Mouse (Mus musculus) hindbrain, embryonic 11.5 days (tissue): ENCODE measurements around the gene Cdk1. TPM values are rescaled to one million over a fixed set of nuclear protein-coding genes. Genes with fewer than 3 reads are reported as not detected.

ENCODE experiments used
- ATAC-seq: fragments of 200-750 bp; cut with Nextera tagmentation; 2 replicates; pipeline ENCODE4 v1.8.0; 2017; ENCODE audit warnings: mild to moderate bottlenecking, moderate TSS enrichment, moderate library complexity; ENCODE audit not compliant: low FRiP score
- DNase-seq: peaks from one replicate; pipeline ENCODE4 v3.0.0-alpha.2; 2015; ENCODE audit warnings: low spot score
- H3K27ac ChIP-seq: fragments of 300-500 bp; sonication (generic); 2 replicates; pipeline ENCODE4 v1.5.1; 2014; ENCODE audit warnings: mild to moderate bottlenecking, low read depth, low read length
- H3K27me3 ChIP-seq: fragments of 300-500 bp; sonication (generic); 2 replicates; pipeline ENCODE4 v1.6.1; 2014; ENCODE audit warnings: mild to moderate bottlenecking, low read length, moderate library complexity, mixed read lengths; ENCODE audit not compliant: control insufficient read depth, insufficient read depth
- H3K36me3 ChIP-seq: fragments of 300-500 bp; sonication (generic); 2 replicates; pipeline ENCODE4 v1.6.1; 2014; ENCODE audit warnings: mild to moderate bottlenecking, low read length, moderate library complexity, mixed read lengths; ENCODE audit not compliant: control insufficient read depth, insufficient read depth
- H3K4me1 ChIP-seq: fragments of 300-500 bp; sonication (generic); replicated peaks from 2 replicates; pipeline ENCODE4 v1.6.1; 2014; ENCODE audit warnings: low read length, mixed read lengths; ENCODE audit not compliant: control insufficient read depth, insufficient read depth
- H3K4me2 ChIP-seq: fragments of 300-500 bp; sonication (generic); replicated peaks from 2 replicates; pipeline ENCODE4 v1.6.1; 2014; ENCODE audit warnings: mild to moderate bottlenecking, low read depth, low read length
- H3K4me3 ChIP-seq: fragments of 300-500 bp; sonication (generic); 2 replicates; pipeline ENCODE4 v1.5.1; 2014; ENCODE audit warnings: low read depth, low read length
- H3K9ac ChIP-seq: fragments of 300-500 bp; sonication (generic); 2 replicates; pipeline ENCODE4 v1.6.1; 2014; ENCODE audit warnings: low read depth, low read length
- H3K9me3 ChIP-seq: fragments of 300-500 bp; sonication (generic); 2 replicates; pipeline ENCODE4 v1.6.1; 2016; ENCODE audit warnings: low read length; ENCODE audit not compliant: control insufficient read depth
- WGBS: fragments of 180-500 bp; shearing (Covaris S2); extraction: QIAGEN DNeasy Blood & Tissue Kit; methylation state at CpG from one replicate; pipeline ENCODE4 v1.1.7; 2014; 5-methylcytosine and 5-hydroxymethylcytosine counted together
- polyA plus RNA-seq: library from polyadenylated mRNA; unstranded; fragments of >200 nt; fragmentation: Nextera tagmentation; extraction: Ambion mirVana; gene quantifications from 2 replicates; pipeline ENCODE4 v1.2.1, GENCODE M21; 2014

The Cdk1 gene
- polyA plus RNA-seq, 1 experiment from 2014 or later: 348 TPM

DNA sequence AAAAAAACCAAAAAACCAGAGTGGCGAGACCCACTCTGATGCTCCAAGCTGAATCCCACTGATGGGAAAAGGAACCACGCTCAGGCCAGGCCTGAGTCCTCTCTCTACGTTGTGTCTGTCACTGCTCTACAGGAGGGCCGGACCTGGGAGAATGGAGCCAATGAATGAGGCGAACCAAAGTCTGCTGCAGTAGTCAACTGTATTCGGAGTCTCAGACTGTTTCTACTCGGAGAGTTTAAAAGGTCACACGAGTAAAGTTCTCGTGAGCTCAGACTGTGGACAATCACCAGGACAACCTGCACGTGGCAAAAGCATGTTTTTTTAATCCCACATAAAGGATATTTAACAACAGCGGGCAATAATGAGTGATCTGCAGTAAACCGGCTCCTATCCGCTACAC is 28.8 kb downstream of the Cdk1 start:
- no peak overlapping the region for H3K9ac ChIP-seq
- no peak overlapping the region for H3K4me3 ChIP-seq
- H3K9me3 ChIP-seq: no peaks in the 10 kb centered on the region
- no peak for ATAC-seq
- H3K27ac ChIP-seq: no peak overlapping the region
- 83% methylated on average over 13 of the region's 13 CpGs for WGBS
- DNase-seq: no peak
- no peaks in the 10 kb centered on the region for H3K4me1 ChIP-seq
- no peaks in the 10 kb centered on the region for H3K27me3 ChIP-seq
- H3K36me3 ChIP-seq: no peaks in the 10 kb centered on the region
- no peak overlapping the region for H3K4me2 ChIP-seq

DNA sequence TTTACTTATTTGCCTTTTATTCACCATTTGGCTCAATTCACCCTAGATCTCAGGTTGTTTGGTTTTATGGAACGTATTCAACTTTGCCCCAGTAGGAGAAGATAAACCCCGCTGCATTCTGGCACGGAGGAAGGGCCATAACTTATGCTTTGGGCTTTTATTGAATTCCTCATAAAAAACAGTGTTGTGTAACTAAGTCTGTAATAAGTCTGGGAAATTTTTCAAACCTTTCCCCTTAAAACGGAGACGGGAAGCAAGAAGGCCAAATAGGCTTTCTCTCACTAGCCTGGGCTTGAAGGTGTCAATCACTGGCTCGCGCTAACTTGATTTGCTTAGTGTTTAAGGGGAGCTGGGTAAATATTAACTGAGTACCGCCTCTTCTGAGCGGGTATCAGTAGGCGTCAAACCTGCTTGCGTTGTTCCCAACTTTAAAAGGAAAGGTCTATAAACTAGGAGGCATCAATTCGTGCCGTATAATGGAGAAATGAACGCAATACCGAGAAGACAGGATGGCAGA is 31.2 kb downstream of the Cdk1 start:
- no peak; the same call in 1 of the 2 replicates for ATAC-seq
- Histone ChIP-seq H3K9ac (no peak overlapping the region), H3K9me3 (no peaks in the 10 kb centered on the region), H3K27ac (no peak overlapping the region), H3K4me2 (no peak overlapping the region), H3K36me3 (no peaks in the 10 kb centered on the region), H3K4me3 (no peak overlapping the region), H3K27me3 (no peaks in the 10 kb centered on the region), H3K4me1 (no peaks in the 10 kb centered on the region)
- WGBS: 45% methylated on average over 15 of the region's 15 CpGs
- no peak for DNase-seq

DNA sequence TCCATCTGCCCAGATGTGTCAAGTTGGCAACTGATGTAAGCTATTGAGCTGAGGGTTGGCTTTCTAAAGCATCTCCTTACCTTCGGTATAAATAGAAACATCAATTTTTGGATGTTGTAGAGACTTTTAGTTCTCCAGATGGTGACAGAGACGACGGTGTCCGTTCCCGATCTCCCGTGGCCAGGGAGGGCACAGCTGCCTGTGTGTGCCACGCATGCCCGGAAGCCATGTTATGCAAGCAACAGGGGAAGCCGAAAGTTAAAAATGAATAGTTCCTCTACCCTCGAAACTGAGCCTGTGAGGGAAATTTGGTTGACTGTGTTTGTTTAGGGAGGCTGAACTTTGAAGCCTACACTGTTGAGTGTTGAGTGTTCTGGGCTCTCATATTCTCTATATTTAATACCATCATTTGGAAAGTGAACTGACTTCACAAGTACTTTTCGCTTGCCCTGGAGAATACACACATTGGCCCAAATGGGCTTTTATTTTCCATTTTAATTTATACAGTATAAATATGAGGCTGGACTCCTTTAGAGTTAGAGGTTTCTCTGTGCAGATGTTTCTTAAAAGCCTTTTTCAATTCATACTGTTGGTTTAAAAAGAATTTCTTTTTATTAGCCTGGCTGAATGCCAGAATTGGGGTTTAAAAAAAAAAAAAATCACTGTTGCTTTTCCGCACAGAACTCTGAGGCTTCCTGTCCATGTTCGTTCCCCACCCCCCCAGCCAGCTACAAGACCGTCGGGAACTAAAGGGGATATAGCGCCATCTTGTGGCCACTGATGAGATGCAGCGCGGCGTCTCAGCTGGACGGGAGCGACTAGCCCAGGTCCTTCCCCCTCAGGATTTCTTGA is 31.8 kb downstream of the Cdk1 start:
- DNase-seq: peak; percentile 91
- H3K4me2 ChIP-seq: no peak overlapping the region
- no peaks in the 10 kb centered on the region for H3K4me1 ChIP-seq
- no peak overlapping the region for H3K9ac ChIP-seq
- H3K36me3 ChIP-seq: no peaks in the 10 kb centered on the region
- no peaks in the 10 kb centered on the region for H3K27me3 ChIP-seq
- WGBS: 47% methylated on average over 21 of the region's 21 CpGs
- no peaks in the 10 kb centered on the region for H3K9me3 ChIP-seq
- peak; percentile 49; the same call in 1 of the 2 replicates for ATAC-seq
- H3K4me3 ChIP-seq: no peak overlapping the region
- H3K27ac ChIP-seq: no peak overlapping the region

DNA sequence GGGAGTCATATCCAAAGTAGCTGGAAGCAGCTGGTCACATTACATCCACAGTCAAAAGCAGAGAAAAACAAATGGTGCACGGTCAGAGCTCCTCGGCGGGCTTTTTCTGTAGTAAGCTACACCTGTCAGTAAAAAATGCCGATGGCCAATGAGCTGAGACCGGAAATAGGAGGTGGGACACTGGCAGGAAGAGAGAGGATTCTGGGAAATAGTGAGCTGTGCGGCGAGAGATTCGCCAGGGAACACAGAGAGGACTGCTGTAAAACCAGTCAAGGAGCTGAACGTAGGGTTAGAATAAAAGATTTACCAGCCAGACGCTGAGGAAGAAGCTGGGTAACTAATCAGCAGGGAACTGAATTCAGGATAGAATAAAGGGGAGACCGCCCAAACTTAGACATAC is 34.2 kb downstream of the Cdk1 start:
- no peaks in the 10 kb centered on the region for H3K4me1 ChIP-seq
- H3K27ac ChIP-seq: no peak overlapping the region
- H3K27me3 ChIP-seq: no peaks in the 10 kb centered on the region
- no peaks in the 10 kb centered on the region for H3K9me3 ChIP-seq
- no peak overlapping the region for H3K9ac ChIP-seq
- no peaks in the 10 kb centered on the region for H3K36me3 ChIP-seq
- ATAC-seq (no peak), DNase-seq (no peak)
- 84% methylated on average over 11 of the region's 11 CpGs for WGBS
- no peak overlapping the region for H3K4me2 ChIP-seq
- H3K4me3 ChIP-seq: no peak overlapping the region

DNA sequence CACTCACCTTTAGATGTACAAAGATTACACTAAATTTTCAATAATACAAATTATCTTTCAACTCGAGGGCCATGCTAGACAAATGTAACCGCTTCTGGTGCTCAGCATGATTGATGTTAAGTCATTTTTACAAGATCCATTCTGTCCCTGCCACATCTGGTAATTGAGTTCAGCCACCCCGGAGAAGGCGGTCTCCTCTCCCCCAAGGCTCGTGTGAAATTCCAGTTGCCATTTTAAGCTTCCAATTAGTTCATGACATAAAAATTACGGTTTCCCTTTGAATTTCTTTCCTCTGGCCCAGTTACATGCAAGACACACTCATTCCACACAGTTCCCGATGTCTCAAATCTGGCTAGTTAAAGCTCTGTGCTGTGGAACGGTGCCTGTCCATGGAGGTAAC is 38.8 kb downstream of the Cdk1 start:
- WGBS: 73% methylated on average over 8 of the region's 8 CpGs
- Histone ChIP-seq H3K9me3 (no peaks in the 10 kb centered on the region), H3K4me2 (no peak overlapping the region), H3K9ac (no peak overlapping the region), H3K27ac (no peak overlapping the region), H3K4me1 (no peaks in the 10 kb centered on the region), H3K4me3 (no peak overlapping the region), H3K36me3 (no peaks in the 10 kb centered on the region), H3K27me3 (no peaks in the 10 kb centered on the region)
- DNase-seq (no peak), ATAC-seq (no peak)

DNA sequence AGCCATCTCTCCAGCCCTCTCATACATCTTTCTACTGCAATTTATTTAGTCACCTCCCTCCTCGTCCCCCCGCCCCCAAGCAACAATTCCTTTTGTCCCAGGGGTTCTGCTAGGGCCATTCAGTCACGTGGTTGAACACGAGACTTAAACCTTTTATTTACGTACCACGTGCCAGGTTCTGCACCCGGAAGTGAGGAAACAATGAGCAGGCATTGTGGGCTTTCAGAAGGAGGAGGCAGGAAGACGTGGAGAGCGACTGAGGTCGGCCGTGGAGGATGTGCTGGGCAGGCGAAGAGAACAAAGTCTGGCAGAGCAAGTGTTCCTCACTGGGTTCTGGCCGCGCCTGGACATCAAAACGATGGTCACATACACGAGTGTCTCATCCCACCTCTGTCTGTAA is 40.9 kb downstream of the Cdk1 start:
- ATAC-seq (no peak), DNase-seq (no peak)
- no peaks in the 10 kb centered on the region for H3K4me1 ChIP-seq

DNA sequence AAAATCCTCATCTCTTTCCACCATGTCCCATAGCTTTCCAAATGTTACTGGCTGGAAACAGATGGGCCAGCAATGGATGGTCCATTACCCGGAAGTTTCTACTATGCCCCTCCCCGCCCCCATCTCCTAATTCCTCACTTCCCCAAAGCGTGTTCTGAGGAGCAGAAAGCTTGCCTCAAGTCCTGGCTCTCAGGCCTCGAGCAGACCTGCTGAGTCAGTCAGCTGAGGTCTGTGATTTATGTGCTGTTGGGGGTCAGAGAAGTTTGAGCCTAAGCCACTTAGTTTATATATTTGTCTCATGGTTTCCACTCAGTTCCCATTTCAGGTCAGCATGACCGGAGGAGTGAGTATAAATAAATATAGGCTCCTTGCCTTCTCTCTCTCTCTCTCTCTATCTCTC is 43.6 kb downstream of the Cdk1 start:
- no peak for DNase-seq
- Histone ChIP-seq H3K4me1 (no peaks in the 10 kb centered on the region), H3K27me3 (no peaks in the 10 kb centered on the region), H3K4me3 (no peak overlapping the region), H3K4me2 (no peak overlapping the region), H3K36me3 (no peaks in the 10 kb centered on the region), H3K27ac (no peak overlapping the region), H3K9ac (no peak overlapping the region), H3K9me3 (no peaks in the 10 kb centered on the region)
- 73% methylated on average over 5 of the region's 5 CpGs for whole genome bisulfite sequencing
- no peak for ATAC-seq

More for the DNA sequence above, 40.9 kb downstream of the Cdk1 start:
- Histone ChIP-seq H3K4me3 (no peak overlapping the region), H3K9ac (no peak overlapping the region), H3K9me3 (no peaks in the 10 kb centered on the region), H3K4me2 (no peak overlapping the region), H3K36me3 (no peaks in the 10 kb centered on the region), H3K27ac (no peak overlapping the region), H3K27me3 (no peaks in the 10 kb centered on the region)
- 70% methylated on average over 16 of the region's 16 CpGs for WGBS

DNA sequence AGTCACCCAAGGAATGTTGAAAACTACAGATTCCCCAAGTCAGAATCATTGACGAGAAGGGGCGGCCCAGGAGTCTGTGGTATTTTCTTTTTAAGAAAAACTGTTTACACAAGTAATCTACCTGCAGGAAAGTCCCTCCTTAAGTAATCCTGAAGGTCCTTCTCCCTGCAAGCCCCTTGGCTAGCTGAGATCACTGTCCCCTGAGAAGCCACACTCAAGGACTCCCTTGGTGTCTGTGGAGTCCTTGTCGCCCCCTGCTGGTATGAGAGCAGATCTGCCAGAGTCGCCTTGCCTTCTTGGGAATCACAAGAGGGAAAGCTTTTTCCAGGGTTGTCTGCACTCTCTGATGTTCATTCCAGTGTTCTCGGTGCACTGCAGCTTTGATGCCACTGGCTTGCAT is 45.7 kb downstream of the Cdk1 start:
- Histone ChIP-seq H3K27me3 (no peaks in the 10 kb centered on the region), H3K36me3 (no peaks in the 10 kb centered on the region), H3K4me2 (no peak overlapping the region), H3K9me3 (no peaks in the 10 kb centered on the region), H3K4me3 (no peak overlapping the region), H3K27ac (no peak overlapping the region), H3K4me1 (no peaks in the 10 kb centered on the region), H3K9ac (no peak overlapping the region)
- DNase-seq: peak; percentile 84
- WGBS: 51% methylated on average over 5 of the region's 5 CpGs
- no peak for ATAC-seq

DNA sequence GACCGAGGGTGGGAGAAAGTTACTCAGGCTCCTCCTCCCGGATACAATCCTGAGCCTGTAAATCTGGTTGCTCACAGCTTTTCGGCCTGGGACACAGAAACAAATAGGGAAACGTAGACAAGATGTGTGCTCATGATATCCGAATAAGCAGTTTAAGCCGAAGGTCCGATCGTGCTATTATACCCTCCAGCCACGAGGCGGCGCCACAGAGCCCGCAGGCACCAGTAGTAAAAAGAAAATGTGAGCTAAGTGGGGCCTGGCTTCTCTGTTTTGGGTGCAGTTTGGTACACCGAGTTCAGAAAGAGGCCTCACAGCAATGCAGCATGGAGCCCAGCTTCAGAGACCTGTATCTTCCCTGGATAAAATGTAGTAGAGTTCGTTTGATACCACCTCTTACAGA is 46.5 kb downstream of the Cdk1 start:
- Histone ChIP-seq H3K9ac (no peak overlapping the region), H3K27ac (no peak overlapping the region), H3K4me3 (no peak overlapping the region), H3K9me3 (no peaks in the 10 kb centered on the region), H3K4me1 (no peaks in the 10 kb centered on the region), H3K4me2 (no peak overlapping the region), H3K36me3 (no peaks in the 10 kb centered on the region), H3K27me3 (no peaks in the 10 kb centered on the region)
- ATAC-seq (no peak), DNase-seq (peak; percentile 49)
- 64% methylated on average over 14 of the region's 14 CpGs for WGBS
